Mouse (Mus musculus) limb, embryonic 14.5 days (tissue): ENCODE data around the gene Rnf215. TPM values are rescaled to one million over a fixed set of nuclear protein-coding genes. Genes with fewer than 3 reads are reported as not detected.

Experiments used
- ATAC-seq: fragments of 200-750 bp; cut with Nextera tagmentation; 2 replicates; pipeline ENCODE4 v1.8.0; 2017; ENCODE audit warnings: low read depth, moderate number of reproducible peaks, moderate TSS enrichment; ENCODE audit not compliant: low FRiP score
- DNase-seq: peaks from one replicate; pipeline ENCODE4 v3.0.0-alpha.2; 2015; ENCODE audit warnings: low spot score
- H3K27ac ChIP-seq: fragments of 300-500 bp; sonication (generic); replicated peaks from 2 replicates; pipeline ENCODE4 v1.5.1; 2014; ENCODE audit warnings: low read depth, mild to moderate bottlenecking, low read length, moderate library complexity, mixed read lengths
- H3K27me3 ChIP-seq: fragments of 300-500 bp; sonication (generic); 2 replicates; pipeline ENCODE4 v1.6.1; 2014; ENCODE audit warnings: low read length, mixed read lengths; ENCODE audit not compliant: control insufficient read depth, insufficient read depth
- H3K36me3 ChIP-seq: fragments of 300-500 bp; sonication (generic); 2 replicates; pipeline ENCODE4 v1.6.1; 2014; ENCODE audit warnings: mild to moderate bottlenecking, low read length, moderate library complexity, mixed read lengths; ENCODE audit not compliant: control insufficient read depth, insufficient read depth
- H3K4me1 ChIP-seq: fragments of 300-500 bp; sonication (generic); 2 replicates; pipeline ENCODE4 v1.6.1; 2014; ENCODE audit warnings: antibody characterized with exemption, low read length, mixed read lengths; ENCODE audit not compliant: control insufficient read depth, insufficient read depth
- H3K4me2 ChIP-seq: fragments of 300-500 bp; sonication (generic); replicated peaks from 2 replicates; pipeline ENCODE4 v1.6.1; 2014; ENCODE audit warnings: low read depth, mild to moderate bottlenecking, low read length, moderate library complexity; ENCODE audit not compliant: severe bottlenecking
- H3K4me3 ChIP-seq: fragments of 300-500 bp; sonication (generic); replicated peaks from 2 replicates; pipeline ENCODE4 v1.5.1; 2014; ENCODE audit warnings: low read length
- H3K9ac ChIP-seq: fragments of 300-500 bp; sonication (generic); 2 replicates; pipeline ENCODE4 v1.6.1; 2014; ENCODE audit warnings: mild to moderate bottlenecking, low read depth, low read length, moderate library complexity; ENCODE audit not compliant: severe bottlenecking
- H3K9me3 ChIP-seq: fragments of 300-500 bp; sonication (generic); 2 replicates; pipeline ENCODE4 v1.6.1; 2016; ENCODE audit warnings: low read length; ENCODE audit not compliant: control insufficient read depth
- POLR2A ChIP-seq: fragments of 200-500 bp; IDR thresholded peaks from 2 replicates; pipeline ENCODE4 v1.8.0; 2012; ENCODE audit warnings: inconsistent platforms, mild to moderate bottlenecking, moderate library complexity, borderline replicate concordance; ENCODE audit not compliant: insufficient read depth, insufficient read length; ENCODE audit errors: extremely low read depth
- WGBS: fragments of 180-500 bp; shearing (Covaris S2); extraction: QIAGEN DNeasy Blood & Tissue Kit; methylation state at CpG from one replicate; pipeline ENCODE4 v1.1.7; 2014; 5-methylcytosine and 5-hydroxymethylcytosine counted together
- polyA plus RNA-seq, 2 experiments: library from polyadenylated mRNA; depleted of rRNA in 1 of 2; stranded (reverse) in 1 of 2; unstranded in 1 of 2; fragments of >200 nt; fragmentation: Nextera tagmentation in 1 of 2; extraction: Ambion mirVana in 1 of 2; gene quantifications; 2 replicates each; pipeline versions ENCODE4 v1.2.1 to v1.2.3; 2012 to 2014

Rnf215 gene
- polyA plus RNA-seq, 2 experiments = 40.7 to 57.1 TPM

DNA sequence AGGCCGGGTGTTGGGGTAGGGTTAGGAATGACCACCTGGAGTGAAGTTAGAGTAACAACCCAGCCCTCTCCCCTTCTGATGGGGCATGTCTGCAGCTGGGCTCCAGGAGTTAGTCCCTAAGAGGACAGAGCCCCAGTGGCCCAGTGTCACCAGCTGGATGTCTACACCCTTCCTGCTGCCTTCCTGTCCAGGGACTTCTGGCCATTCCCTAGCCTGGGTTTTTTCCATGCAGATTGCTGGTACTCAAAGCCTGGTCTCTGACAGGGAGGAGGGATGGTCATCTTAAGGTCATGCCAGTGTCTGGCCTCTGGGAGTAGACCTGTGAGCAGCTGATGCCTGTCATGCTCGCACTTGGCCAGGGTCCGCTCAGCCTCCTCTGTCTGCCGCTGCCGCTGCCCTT lies 13.1 kb downstream of the Rnf215 start:
- Histone ChIP-seq H3K27ac (no peak overlapping the region), H3K9me3 (no peaks in the 10 kb centered on the region), H3K4me1 (no peaks in the 10 kb centered on the region), H3K36me3 (peaks cover 37% of the 10 kb centered on the region), H3K27me3 (no peaks in the 10 kb centered on the region), H3K9ac (no peak overlapping the region), H3K4me3 (no peak overlapping the region), H3K4me2 (no peak overlapping the region)
- TF ChIP-seq POLR2A = no peak
- DNase-seq (no peak), ATAC-seq (no peak)
- WGBS = 80% methylated on average over 5 of the region's 5 CpGs

DNA sequence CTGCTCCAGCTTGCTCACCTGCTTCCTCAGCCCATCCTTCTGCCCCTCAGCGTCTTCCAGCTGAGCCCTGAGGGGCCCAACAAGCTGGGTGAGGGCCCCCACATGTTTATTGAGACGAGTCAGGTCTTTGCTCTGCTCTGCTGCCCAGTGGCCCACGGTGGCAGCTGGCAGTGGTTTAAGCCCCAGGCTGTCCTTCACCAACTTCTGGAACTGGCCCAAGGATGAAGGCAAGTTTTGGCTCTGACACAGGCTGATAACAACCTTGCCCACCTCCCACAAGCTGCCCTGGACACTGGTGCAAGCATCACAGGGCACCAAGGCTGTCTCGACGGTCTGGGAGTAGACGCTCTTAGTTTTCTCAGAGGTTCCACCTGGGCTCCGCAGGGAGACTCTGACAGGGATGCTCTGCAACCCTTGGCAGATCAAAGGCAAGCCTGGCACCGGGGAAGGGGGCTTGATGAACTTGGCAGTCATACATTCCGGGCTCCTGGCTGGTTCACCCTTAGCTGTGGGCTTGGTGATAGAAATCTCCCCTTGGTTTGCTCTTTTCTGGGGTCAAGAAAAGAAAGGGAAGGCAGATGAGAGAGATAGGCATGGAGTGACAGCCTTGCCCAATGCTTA lies 13.6 kb downstream of the Rnf215 start:
- no peak overlapping the region for H3K4me2 ChIP-seq
- no peaks in the 10 kb centered on the region for H3K27me3 ChIP-seq
- peaks cover 32% of the 10 kb centered on the region for H3K36me3 ChIP-seq
- H3K4me3 ChIP-seq = no peak overlapping the region
- H3K9ac ChIP-seq = no peak overlapping the region
- DNase-seq = no peak
- no peaks in the 10 kb centered on the region for H3K4me1 ChIP-seq
- no peak for ATAC-seq
- no peak for TF ChIP-seq POLR2A
- no peak overlapping the region for H3K27ac ChIP-seq
- 84% methylated on average over 9 of the region's 9 CpGs for WGBS
- no peaks in the 10 kb centered on the region for H3K9me3 ChIP-seq

DNA sequence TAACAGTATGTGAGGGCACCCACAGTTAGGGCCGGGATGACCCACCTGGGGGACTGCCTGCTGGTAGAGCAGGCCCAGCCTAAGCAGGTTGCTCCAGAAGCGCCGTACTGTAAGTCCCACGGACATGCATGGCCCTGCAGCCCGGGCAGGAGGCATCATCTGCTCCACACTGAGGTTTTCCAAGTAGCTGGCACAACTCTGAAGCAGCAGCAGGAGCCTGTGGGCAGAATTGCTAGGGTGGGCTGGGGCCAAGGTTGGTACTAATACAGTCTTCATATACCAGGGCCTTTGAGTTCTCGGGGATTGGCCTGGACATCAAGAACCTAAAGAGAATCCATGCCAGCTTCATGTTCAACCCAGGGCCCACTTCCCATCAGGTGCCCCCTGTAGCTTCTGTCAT lies 14.9 kb downstream of the Rnf215 start:
- Histone ChIP-seq H3K4me1 (no peaks in the 10 kb centered on the region), H3K4me3 (no peak overlapping the region), H3K9ac (no peak overlapping the region), H3K36me3 (peaks cover 20% of the 10 kb centered on the region), H3K4me2 (no peak overlapping the region), H3K27ac (no peak overlapping the region), H3K9me3 (no peaks in the 10 kb centered on the region), H3K27me3 (no peaks in the 10 kb centered on the region)
- ATAC-seq = no peak
- no peak for DNase-seq
- no peak for TF ChIP-seq POLR2A
- 91% methylated on average over 6 of the region's 6 CpGs for WGBS

DNA sequence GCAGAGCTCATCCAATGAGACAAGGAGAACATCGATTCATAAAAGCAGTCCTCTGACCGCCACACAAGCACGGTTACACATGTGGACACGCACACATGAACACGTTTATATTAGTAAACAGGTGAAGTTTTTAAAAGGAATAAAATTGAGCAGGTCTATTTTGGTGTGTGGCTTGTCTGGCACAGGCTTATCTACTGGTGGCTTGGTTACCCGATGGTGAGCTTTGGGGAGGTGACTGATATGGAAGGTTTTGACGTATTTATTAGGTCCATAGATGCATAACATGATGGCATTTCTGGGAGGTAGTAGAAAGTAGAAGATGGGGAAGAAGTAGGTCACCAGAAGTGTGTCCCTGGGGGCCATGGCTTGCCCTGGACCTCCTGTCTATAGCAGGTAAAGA lies 18.7 kb downstream of the Rnf215 start:
- no peak for DNase-seq
- no peak overlapping the region for H3K4me3 ChIP-seq
- 91% methylated on average over 7 of the region's 7 CpGs for WGBS
- no peaks in the 10 kb centered on the region for H3K4me1 ChIP-seq
- no peak overlapping the region for H3K27ac ChIP-seq
- H3K36me3 ChIP-seq = peaks cover 12% of the 10 kb centered on the region
- H3K9me3 ChIP-seq = no peaks in the 10 kb centered on the region
- TF ChIP-seq POLR2A = no peak
- H3K9ac ChIP-seq = no peak overlapping the region
- no peak overlapping the region for H3K4me2 ChIP-seq
- no peak for ATAC-seq
- no peaks in the 10 kb centered on the region for H3K27me3 ChIP-seq

DNA sequence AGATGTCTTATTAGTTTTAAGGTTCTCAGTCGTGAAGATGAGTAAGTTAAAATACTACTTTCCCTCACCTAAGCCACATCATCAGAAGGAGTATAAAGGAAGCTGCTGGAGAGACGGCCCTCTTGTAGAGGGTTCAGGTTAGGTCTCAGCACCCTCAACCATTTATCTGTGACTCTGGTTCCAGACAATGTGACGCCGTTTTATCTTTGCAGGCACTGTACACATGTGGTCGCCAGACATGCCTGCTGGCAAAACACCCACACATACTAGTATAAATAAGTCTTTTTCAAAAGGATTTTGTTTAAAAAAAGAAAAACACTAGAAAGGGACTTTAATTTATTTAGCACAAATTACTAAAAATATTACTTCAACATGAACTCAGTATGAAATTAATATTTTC lies 20.6 kb downstream of the Rnf215 start:
- 0 out of 2 replicates have a peak, but pooled peaks cover 4% of the 10 kb centered on the region for H3K36me3 ChIP-seq
- H3K4me2 ChIP-seq = no peak overlapping the region
- H3K9me3 ChIP-seq = no peaks in the 10 kb centered on the region
- no peak overlapping the region for H3K27ac ChIP-seq
- no peaks in the 10 kb centered on the region for H3K27me3 ChIP-seq
- H3K9ac ChIP-seq = no peak overlapping the region
- TF ChIP-seq POLR2A = no peak
- WGBS = 60% methylated on average over 5 of the region's 5 CpGs
- no peak for ATAC-seq
- no peak overlapping the region for H3K4me3 ChIP-seq
- DNase-seq = no peak
- H3K4me1 ChIP-seq = peaks cover 7% of the 10 kb centered on the region; the same call in 1 of the 2 replicates
